Mouse (Mus musculus) right cerebral cortex, postnatal 36 days (tissue): ENCODE data around the gene Lhfpl4.

Source experiments
- DNase-seq, 2 experiments: peaks; one replicate each; pipeline ENCODE4 v3.0.0; 2022; ENCODE audit warnings: low spot score in 2 of 2, mixed read lengths in 1 of 2

The Lhfpl4 gene

GRCm38 (mm10) chr6:113168316-113168975 is 26.7 kb downstream of the Lhfpl4 start:
- DNase-seq: no peak

- DNase-seq: peak; percentile 51 to 58
These were observed 28.4 kb downstream of the Lhfpl4 start for GRCm38 (mm10) chr6:113166661-113167251.

DNA sequence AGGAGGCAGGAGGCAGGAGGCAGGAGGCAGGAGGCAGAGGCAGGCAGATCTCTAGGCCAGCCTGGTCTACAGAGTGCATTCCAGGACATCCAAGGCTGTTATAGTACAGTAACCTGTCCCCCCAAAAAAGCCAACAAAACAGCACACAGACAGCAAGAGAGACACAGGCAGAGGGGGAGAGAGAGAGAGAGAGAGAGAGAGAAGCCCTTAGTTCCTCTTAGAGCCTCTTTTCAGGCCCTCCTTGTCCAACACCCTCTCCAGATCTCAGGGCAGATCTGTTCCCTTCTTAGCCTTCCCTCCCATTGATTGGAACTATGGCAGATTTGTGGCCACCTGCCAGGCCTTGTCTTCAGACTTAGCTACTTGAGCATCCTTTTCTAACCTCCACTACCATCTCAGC is 31.7 kb downstream of the Lhfpl4 start:
- no peak for DNase-seq

DNA sequence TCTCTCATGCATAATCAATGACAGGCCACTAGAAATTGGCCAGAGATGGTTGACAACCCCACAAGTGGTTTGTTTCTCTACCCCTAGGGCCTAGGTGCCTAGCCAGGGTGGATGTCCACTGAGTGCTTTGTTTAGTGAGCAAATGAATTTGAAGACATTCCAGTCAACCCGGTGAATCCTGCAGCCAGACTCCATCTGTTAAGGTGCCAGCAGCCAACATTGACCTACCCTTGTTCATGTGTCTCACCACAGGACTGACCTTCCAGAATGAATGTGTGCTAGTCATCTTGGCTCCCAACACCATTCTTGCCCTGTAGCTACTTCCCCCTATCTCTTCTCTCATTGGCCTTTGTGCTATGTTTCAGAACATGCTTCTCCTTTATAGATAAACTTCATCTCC is 33.2 kb downstream of the Lhfpl4 start:
- no peak for DNase-seq

- no peak for DNase-seq
These were observed 35.1 kb downstream of the Lhfpl4 start for GRCm38 (mm10) chr6:113160106-113160505.

GRCm38 (mm10) chr6:113156064-113156463 is 39.1 kb downstream of the Lhfpl4 start:
- no peak for DNase-seq

- DNase-seq: no peak
These were observed 40.3 kb downstream of the Lhfpl4 start for GRCm38 (mm10) chr6:113154886-113155285.

DNA sequence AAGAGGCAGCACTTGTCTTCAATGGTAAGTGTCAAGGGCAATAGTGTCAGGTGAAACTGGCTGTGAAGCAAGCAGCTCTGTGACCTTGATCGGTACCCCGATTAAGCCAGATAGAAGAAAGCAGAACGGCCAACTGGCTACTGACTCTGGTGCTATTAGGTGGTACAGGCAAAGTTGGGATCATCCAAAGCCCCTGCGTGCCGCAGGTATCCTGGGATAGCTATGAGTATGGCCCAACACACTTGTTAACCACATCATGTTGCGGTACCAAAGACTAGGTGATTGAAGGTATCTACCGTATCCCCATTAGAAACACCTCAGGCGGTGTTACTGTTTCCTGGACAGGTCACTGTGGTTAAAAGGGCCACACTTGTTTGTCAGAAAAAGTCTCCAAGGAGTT is 41.1 kb downstream of the Lhfpl4 start:
- DNase-seq: no peak

DNA sequence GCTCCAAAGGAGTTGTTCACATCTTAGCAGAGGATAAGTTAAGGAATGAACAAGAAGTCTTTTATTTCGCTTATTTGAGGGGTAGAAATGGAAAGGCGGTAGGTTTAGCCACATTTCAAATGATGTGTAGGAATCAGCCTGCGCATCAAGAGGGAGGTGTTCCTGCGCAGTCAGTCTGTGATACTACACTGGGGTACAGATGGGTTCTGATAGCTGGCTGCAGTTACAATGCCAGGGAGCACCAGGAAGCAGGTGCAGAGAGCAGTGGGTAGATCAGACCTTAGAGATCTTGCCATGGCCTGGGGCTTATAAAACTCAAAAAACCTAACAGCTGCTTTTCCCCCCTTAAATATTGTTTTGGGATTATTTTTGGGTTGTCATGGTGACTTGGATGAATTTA is 49.9 kb downstream of the Lhfpl4 start:
- DNase-seq: no peak

DNA sequence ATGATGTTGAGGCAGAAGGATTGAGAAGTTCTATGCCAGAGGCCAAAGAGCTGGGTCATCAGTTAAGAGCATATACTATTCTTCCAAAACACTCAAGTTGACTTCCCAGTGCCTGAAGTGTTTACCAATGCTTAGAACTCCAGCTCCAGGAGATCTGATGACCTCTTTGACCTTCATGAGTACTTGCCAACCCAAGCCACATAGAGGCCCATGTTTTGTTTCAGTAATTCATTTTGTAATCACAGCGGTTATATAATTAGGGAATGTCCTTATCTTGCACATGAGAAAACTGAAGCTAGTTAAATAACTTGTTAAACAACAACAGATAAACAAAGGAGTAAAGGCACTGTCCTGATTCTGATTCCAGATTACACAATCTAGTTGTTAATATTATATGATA is 50.4 kb downstream of the Lhfpl4 start:
- DNase-seq: no peak

GRCm38 (mm10) chr6:113141389-113142094 is 53.6 kb downstream of the Lhfpl4 start:
- no peak for DNase-seq

DNA sequence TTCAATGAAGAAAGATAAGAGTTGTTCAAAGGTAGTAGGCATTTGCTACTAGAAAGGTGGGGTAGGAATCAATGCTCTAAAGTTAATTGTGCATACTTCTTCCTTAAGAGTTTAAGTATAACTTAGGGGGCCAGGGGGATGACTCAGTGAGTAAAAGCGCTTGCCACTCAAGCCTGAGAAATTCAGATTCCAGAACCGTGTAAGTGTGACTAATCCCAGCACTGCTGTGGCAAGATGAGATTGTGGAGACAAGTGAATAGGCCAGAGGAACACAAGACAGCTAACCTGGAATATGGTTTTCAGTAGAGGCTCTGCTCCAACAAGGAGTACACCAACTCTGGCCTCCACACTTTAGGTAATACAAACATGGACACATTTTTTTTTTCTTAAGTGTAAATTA is 61.8 kb downstream of the Lhfpl4 start:
- DNase-seq: no peak

GRCm38 (mm10) chr6:113120806-113121205 is 74.4 kb downstream of the Lhfpl4 start:
- DNase-seq: no peak
